Mouse (Mus musculus): ENCODE measurements around the gene Llph. TPM values are rescaled to one million over a fixed set of nuclear protein-coding genes. Genes with fewer than 3 reads are reported as not detected.

Llph gene
- polyA plus RNA-seq, 1 experiment, result 54.7 TPM

DNA sequence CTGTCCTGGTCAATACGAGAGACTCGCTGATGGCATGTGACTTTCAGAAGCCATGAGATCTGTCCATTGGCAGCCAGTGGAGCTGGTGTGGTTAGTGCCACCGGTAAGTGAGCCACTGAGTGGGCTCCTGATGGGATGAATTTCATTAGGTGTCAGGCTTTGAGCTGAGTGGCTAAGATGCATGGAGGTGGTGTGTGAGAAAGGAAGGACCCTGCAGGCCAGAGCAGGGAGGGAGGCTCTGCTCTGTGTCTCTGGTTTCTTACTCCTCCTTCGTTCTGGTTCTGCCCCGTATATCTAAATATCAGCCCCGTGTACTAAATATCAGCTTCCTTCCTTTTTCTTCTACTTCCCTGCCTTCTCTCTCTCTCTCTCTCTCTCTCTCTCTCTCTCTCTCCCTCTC lies 44.4 kb downstream of the Llph start:
- Histone ChIP-seq H3K27ac (ENCODE audit: insufficient read depth, low read depth, low read length) (no peak overlapping the region), H3K4me1 (ENCODE audit: control insufficient read depth, insufficient read depth, low read length) (no peaks in the 10 kb centered on the region), H3K4me3 (ENCODE audit: insufficient read depth, low read length) (peak overlapping the region; percentile 18; the same call in 1 of the 2 replicates)
- TF ChIP-seq POLR2A (IDR thresholded peaks at IDR 0.05; ENCODE audit: borderline replicate concordance, low read depth, low read length), result no peak
- no peak for TF ChIP-seq CTCF (IDR thresholded peaks at IDR 0.05; ENCODE audit: low read depth, low read length)

DNA sequence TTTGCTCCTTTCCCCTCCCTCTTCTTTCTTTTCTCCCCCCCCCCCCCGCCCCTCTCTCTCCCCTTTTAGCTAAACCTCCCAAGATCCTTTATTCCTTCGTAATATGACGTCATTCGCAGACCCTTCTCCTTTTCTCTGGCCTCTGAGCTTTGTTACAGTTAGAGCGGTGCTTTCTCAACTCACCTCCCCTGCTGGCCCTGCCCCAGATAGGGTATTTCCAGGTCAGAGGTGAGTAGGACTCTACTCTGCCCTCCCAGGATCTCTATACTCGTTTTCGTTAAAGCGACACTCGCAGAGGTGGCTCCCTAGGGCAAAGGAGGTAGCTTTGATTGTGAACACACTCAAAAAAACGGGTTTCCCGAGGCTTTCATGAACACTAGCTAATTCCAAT lies 45.0 kb downstream of the Llph start:
- Histone ChIP-seq H3K4me3 (ENCODE audit: insufficient read depth, low read length) (no peak overlapping the region), H3K4me1 (ENCODE audit: control insufficient read depth, insufficient read depth, low read length) (no peaks in the 10 kb centered on the region), H3K27ac (ENCODE audit: insufficient read depth, low read depth, low read length) (no peak overlapping the region)
- TF ChIP-seq CTCF (IDR thresholded peaks at IDR 0.05; ENCODE audit: low read depth, low read length), result no peak
- no peak for TF ChIP-seq POLR2A (IDR thresholded peaks at IDR 0.05; ENCODE audit: borderline replicate concordance, low read depth, low read length)

DNA sequence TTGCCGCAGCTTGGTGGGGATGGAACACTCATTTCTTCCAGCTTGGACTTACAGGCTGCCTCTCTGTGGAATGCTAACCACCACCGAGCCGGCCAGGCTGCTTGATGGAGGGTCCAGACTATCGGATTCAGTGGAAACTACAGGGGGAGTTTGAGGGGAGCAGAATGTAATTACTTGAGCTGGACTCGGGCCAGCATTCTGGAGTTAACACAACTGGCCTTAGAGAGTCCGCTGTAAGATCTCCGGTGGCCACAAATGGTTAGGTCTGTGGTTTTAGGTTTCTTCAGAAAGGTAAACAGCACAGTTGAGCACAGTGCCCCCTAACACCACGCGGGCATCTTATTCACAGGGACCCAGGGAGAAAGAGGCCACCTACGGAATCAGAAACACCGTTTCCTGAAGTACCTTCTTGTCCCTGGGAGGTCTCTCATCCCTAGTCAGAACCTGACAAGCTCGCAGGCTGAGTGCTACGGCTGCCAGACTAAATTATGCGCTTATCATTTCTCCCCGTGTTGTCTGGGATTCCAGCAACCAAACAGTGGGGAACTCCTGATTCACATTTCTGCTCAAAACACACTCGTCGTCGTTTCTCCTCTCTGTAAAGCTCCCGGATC lies 45.5 kb downstream of the Llph start:
- H3K4me3 ChIP-seq (ENCODE audit: insufficient read depth, low read length), result no peak overlapping the region
- TF ChIP-seq CTCF (IDR thresholded peaks at IDR 0.05; ENCODE audit: low read depth, low read length) (no peak), POLR2A (IDR thresholded peaks at IDR 0.05; ENCODE audit: borderline replicate concordance, low read depth, low read length) (no peak)
- no peak overlapping the region for H3K27ac ChIP-seq (ENCODE audit: insufficient read depth, low read depth, low read length)
- no peaks in the 10 kb centered on the region for H3K4me1 ChIP-seq (ENCODE audit: control insufficient read depth, insufficient read depth, low read length)

DNA sequence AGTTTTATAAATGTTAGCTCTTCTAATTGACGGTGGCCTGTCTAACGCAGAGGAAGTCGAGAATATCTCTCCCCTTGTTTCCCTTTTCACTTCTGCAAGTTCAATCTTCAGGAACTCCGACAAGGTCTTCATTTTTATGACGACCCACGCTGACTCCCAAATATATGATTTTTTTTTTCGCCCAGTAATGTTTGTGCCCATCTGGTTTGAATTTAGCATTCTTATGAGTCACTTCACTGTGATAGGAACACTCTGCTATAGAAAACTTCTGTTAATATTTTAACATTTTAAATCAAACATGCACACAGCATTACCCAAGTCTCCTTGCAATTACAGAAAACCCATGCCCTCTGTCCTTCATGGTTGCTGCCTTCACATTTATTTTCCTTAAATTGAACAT lies 46.5 kb downstream of the Llph start:
- TF ChIP-seq POLR2A (IDR thresholded peaks at IDR 0.05; ENCODE audit: borderline replicate concordance, low read depth, low read length) (no peak), CTCF (IDR thresholded peaks at IDR 0.05; ENCODE audit: low read depth, low read length) (no peak)
- Histone ChIP-seq H3K4me3 (ENCODE audit: insufficient read depth, low read length) (no peak overlapping the region), H3K27ac (ENCODE audit: insufficient read depth, low read depth, low read length) (no peak overlapping the region), H3K4me1 (ENCODE audit: control insufficient read depth, insufficient read depth, low read length) (no peaks in the 10 kb centered on the region)

DNA sequence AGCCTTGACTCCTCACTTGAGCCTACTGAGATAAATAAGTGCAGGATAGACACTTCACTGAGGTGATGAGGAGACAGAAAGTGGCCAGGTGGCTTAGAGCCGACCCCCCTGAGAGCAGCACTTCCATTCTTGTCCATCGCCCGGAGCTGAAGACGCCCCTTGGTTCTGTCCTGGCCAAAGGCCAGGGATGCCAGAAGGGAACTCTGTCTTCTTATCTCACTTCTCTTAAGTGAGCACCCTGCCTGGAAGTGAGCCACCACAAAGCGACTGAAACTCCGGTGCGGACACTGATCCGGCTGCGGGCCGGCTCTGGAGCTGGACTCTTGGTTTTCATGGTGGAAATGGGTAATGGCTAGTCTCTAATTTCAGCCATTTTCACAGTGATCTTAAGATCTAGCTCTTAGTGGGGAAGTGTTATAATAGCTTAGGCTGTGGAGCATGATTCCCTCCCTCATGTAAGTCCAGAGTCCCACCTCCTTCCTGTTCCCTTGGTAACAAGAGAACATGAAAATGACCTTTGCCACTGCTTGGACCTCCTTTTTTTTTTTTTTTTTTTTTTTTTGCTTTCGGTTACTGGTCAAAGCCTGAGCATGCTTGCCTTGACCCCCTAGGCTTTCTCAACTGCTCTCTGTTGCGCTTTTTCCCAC lies 52.7 kb downstream of the Llph start:
- TF ChIP-seq CTCF (IDR thresholded peaks at IDR 0.05; ENCODE audit: low read depth, low read length) (no peak), POLR2A (IDR thresholded peaks at IDR 0.05; ENCODE audit: borderline replicate concordance, low read depth, low read length) (no peak)
- H3K4me3 ChIP-seq (ENCODE audit: insufficient read depth, low read length), result no peak overlapping the region
- no peak overlapping the region for H3K27ac ChIP-seq (ENCODE audit: insufficient read depth, low read depth, low read length)
- no peaks in the 10 kb centered on the region for H3K4me1 ChIP-seq (ENCODE audit: control insufficient read depth, insufficient read depth, low read length)

DNA sequence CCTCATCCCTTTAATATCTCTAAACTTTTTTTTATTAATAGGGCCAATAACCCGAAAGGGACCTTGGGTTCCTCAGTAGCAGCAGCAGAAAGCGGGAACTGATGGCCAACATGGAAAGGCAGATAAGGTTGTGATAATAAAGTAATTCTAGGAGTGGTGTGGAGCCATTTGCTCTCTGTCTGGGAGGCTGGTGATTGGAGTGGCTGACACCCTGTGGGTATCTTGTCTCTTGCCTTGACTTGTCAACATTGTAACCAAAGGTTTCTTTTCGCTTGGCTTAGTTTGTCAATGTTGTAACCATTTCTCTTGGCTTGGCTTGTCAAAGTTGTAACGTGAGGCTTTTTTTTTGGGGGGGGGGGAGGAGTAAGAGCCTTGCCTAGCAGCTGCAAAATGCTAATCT lies 53.5 kb downstream of the Llph start:
- no peak for TF ChIP-seq CTCF (IDR thresholded peaks at IDR 0.05; ENCODE audit: low read depth, low read length)
- no peak for TF ChIP-seq POLR2A (IDR thresholded peaks at IDR 0.05; ENCODE audit: borderline replicate concordance, low read depth, low read length)
- Histone ChIP-seq H3K27ac (ENCODE audit: insufficient read depth, low read depth, low read length) (no peak overlapping the region), H3K4me1 (ENCODE audit: control insufficient read depth, insufficient read depth, low read length) (no peaks in the 10 kb centered on the region), H3K4me3 (ENCODE audit: insufficient read depth, low read length) (no peak overlapping the region)

DNA sequence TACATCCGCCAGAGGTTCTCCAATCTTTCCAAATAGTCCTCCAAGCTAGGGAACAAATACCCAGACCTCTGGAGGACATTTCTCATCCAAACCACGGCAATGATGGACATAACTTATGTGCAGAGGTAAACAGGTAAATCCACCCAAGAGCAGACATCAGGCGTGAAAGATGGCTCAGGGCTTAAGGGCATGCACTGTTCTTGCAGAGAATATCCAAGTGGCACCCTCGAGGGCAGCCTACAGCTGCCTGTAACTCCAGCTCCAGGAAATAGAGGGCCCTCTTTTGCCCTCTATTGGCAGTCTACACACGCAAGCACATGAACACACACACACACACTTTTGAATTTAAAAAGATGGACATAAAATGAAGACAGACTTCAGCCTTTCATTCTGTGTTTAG lies 54.8 kb downstream of the Llph start:
- Histone ChIP-seq H3K4me3 (ENCODE audit: insufficient read depth, low read length) (no peak overlapping the region), H3K27ac (ENCODE audit: insufficient read depth, low read depth, low read length) (no peak overlapping the region), H3K4me1 (ENCODE audit: control insufficient read depth, insufficient read depth, low read length) (no peaks in the 10 kb centered on the region)
- TF ChIP-seq POLR2A (IDR thresholded peaks at IDR 0.05; ENCODE audit: borderline replicate concordance, low read depth, low read length) (no peak), CTCF (IDR thresholded peaks at IDR 0.05; ENCODE audit: low read depth, low read length) (no peak)

Other genes starting within 250 kb of the Llph start
- 22.9 and 28.3 TPM in 2 replicates for gene Helb, start 114.1 kb upstream of the Llph start, polyA plus RNA-seq (2012; ENCODE audit: insufficient read depth, insufficient read length, missing spikeins)
- gene Tmbim4, start 25.5 kb upstream of the Llph start, polyA plus RNA-seq (2012; ENCODE audit: insufficient read depth, insufficient read length, missing spikeins), result 157 and 180 TPM in 2 replicates
- gene Irak3, start 24.9 kb upstream of the Llph start, polyA plus RNA-seq (2012; ENCODE audit: insufficient read depth, insufficient read length, missing spikeins), result 75.9 and 80.3 TPM in 2 replicates
- 1.8 and 2.7 TPM in 2 replicates for gene Hmga2, start 249.4 kb downstream of the Llph start, polyA plus RNA-seq (2012; ENCODE audit: insufficient read depth, insufficient read length, missing spikeins)

All from bone marrow macrophage, adult 2 months (primary cell).